Mouse (Mus musculus) urinary bladder, postnatal 0 days (tissue): Measurements from ENCODE around the gene Traf3ip3. TPM values are rescaled to one million over a fixed set of nuclear protein-coding genes. Genes with fewer than 3 reads are reported as not detected.

Experiments used
- polyA plus RNA-seq: library from polyadenylated mRNA; unstranded; fragments of >200 nt; fragmentation: Nextera tagmentation; extraction: Ambion mirVana; gene quantifications from 2 replicates; pipeline ENCODE4 v1.2.1, GENCODE M21; 2015

Traf3ip3 gene
- polyA plus RNA-seq: 1.5 and 2.1 TPM in 2 replicates

DNA sequence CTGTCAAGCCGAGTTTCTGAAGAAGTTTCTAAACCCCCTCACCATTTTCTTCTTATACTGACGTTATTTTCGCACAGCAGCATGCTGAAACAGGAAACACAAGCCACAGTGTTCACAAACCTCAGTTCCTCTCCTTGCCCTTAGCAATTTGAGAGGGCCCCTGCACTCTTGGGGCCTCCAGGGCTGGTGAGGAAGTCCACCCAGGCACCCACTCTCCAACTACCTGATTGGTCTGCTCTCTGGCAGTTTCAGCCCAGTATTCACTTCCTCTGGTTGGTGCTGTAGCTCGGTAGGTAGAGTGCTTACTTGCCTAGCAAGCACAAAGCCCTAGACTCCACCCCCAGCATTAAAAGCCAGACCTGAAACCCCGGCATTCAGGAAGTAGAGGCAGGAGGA, at the start of gene Traf3ip3:
Gene Traf3ip3, minus strand, starts transcription at position 321 of the 396 bp plus-strand sequence.

DNA sequence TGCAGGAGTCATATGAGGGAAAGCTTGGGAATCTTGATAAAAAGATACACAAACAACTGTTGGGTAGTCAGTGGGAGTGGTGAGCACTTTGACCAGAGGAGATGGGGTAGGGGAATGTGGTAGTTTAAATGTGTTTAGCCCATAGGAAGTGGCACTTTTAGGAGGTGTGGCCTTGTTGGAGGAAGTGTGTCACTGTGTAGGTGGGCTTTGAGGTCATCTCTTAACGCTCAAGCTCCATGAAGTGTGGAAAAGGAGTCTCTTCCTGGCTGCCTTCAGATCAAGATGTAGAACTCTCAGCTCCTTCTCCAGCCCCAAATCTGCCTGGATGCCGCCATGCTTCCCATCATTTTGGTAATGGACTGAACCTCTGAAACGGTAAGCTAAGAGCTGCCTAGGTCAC, 6.0 kb upstream of the Traf3ip3 start, which contains the start of gene Lamb3:
Gene Lamb3, plus strand, starts transcription at position 197 of the 400 bp plus-strand sequence.

DNA sequence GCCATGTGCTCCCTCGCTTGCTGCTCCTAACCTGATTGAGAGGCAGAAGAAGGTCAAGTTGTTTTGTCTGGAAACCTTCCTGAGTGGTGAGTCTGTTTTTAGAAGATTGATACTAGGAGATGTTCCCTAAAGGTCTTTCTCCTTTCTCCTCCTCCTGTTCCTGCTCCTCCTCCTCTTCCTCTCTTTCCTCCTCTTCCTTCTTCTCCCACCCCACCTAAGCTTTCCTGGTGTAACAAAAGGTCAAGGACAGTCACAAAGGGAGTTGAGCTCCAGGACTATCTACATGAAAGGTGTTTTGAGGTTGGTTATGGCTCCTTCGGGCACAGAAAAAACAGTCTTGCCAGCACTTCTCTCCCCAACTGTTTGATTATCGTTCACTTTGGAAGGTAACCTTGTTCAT, 33.8 kb downstream of the Traf3ip3 start, which contains the start of gene A130010J15Rik:
Gene A130010J15Rik, plus strand, starts transcription at position 301 of the 400 bp plus-strand sequence.

DNA sequence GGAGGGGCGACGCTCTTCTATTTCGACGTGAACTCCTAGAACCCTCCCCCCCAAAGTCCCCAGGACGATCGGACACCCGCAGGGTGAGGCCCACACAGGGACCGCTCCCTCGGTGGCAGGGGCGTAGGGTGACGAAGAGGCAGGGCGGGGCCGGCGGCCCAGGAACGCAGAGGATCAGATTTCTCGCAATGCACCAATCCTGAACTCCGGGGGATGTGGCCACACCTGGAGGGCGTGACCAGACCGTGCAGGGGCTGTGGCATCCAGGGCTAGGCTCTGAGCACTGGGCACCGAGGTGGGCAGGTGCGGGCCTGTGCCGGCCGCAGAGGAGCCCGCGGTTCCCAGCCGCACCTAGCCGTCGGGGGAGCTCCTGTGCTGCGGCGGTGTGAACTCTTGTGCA, 48.6 kb downstream of the Traf3ip3 start, which contains the start of gene Irf6:
Gene Irf6, plus strand, starts transcription at position 240 of the 400 bp plus-strand sequence.

DNA sequence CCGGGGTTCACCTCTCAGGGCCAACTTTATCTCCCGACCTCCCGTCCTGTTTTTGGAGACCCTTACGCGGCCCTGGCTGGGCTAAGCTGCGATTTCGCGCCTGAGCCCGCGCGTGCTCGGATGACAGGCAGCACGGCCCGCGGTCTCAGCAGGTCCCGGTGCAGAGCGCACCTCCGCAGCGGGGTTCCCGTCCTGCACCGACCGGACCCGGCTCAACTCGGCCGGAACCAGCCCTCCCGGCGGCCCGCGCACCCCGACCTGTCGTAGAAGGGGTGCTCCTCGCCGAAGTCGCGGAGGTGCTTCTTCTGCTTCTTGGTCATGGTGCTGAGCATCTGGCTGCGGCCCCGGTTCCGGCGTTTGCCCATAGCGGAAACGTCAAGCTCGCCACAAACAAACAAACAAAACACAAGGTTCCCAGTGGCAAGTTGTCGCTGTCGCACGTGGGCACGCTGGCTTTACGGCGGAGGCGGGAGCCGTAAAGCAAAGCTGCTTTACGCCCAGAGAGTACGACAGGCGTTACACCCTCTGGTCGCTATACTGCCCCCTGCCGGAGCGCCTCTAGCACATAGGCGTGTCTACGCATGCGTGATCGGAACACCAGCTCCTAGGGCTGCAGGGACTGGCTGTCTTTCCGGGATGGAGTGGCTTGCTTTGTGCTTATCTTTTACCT, 71.6 kb downstream of the Traf3ip3 start, which contains the start of gene Diexf:
Gene Diexf, minus strand, starts transcription at position 487 of the 670 bp plus-strand sequence.

Other genes with a start within 250 kb of the Traf3ip3 start
- gene Syt14, start 165.9 kb downstream of the Traf3ip3 start, polyA plus RNA-seq: 0.81 and 0.98 TPM in 2 replicates
- 3.8 and 4.1 TPM in 2 replicates for gene Diexf, start 71.4 kb downstream of the Traf3ip3 start, polyA plus RNA-seq
- 23.2 and 24.2 TPM in 2 replicates for gene Irf6, start 48.6 kb downstream of the Traf3ip3 start, polyA plus RNA-seq
- 12.8 and 13.0 TPM in 2 replicates for gene A130010J15Rik, start 33.7 kb downstream of the Traf3ip3 start, polyA plus RNA-seq
- 7.1 and 8.3 TPM in 2 replicates for gene Lamb3, start 6.0 kb upstream of the Traf3ip3 start, polyA plus RNA-seq
- gene Hsd11b1, start 62.4 kb upstream of the Traf3ip3 start, polyA plus RNA-seq: 36.5 and 36.7 TPM in 2 replicates
- 155 and 157 TPM in 2 replicates for gene G0s2, start 71.5 kb upstream of the Traf3ip3 start, polyA plus RNA-seq
- gene Camk1g, start 168.6 kb upstream of the Traf3ip3 start, polyA plus RNA-seq: 1.1 and 1.3 TPM in 2 replicates